Mouse (Mus musculus) spleen, embryonic (tissue): ENCODE data around the gene Eif4g3.

Source experiments
- CTCF ChIA-PET: fragments of 350-600 bp; sonication (Branson Sonifier 250); formaldehyde crosslinking; loops from one replicate; lab custom pipeline; 2022; lab: Charles Lee

Eif4g3 gene

DNA sequence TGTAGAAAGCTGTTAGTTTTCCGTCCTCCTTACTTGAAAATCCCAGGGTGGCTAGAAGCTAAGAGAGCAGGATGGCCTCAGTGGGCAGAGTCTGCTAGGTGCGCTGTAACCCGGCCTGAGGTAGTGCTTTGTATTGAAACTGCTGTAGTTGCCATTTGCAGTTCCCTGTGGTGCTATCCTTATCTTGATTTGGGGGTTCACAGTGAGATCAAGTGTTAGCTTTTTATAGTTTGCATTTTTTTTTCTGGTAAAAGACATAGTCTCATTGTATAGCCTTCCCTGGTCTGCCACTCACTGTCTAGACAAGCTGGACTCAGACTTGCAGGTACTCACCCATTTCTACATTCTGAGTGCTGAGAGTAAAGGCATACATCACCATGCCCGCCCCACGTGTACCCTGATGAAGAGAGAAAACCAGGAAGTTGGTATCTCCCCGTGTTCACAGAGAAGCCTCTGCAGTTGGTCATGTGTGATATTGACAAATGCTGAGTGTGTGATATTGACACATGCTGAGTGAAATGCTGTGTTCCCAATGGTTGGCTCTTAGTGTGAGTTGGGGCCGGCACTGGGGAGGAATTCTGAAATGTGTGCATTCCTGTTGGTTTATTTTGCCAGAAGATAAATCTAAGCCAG, 98.9 kb downstream of the Eif4g3 start:
- CTCF ChIA-PET: interaction anchor here (0.8 to 0.9 kb wide), 2 partner anchors 25 to 98 kb away, joined by 5 to 9 read pairs; no protein-coding TSS in a partner anchor

DNA sequence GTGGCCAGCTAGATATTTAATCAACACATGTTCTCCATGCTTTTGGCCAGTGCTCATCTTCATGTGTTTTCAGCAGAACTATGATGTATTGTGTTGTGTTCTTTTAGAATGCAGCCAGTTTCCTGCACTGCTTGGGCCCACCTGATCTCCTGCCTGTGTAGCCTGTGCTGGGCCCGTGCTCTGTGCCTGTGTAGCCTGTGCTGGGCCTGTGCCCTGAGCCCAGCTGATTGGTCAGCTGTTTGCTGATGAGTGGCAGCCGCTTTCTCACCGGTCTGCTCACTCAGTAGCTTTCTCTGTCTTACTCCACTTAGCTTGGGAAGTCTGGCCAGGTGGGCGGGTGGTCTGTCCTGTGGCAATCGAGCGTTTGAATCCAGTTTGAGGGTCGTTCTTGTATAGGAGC, 107.6 kb downstream of the Eif4g3 start:
- CTCF ChIA-PET: no interaction called here

DNA sequence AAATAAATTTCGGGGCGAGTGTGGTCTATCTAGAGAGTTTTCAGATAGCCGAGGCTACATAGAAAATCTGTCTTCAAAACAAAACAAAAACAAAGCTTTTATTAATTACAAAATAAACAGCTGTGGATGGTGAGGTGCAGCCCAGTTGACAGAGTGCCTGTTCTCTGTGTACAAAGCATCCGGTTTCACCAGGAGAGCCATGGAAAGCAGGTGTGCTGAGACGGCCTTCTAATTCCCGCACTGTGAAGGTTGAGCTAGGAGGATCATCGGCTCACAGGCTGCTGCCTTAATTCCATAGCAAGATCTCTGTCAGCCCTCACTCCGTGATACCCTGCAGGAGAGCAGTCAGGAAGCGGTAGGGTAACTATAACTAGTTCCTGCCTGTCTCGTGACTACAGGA, 109.0 kb downstream of the Eif4g3 start:
- CTCF ChIA-PET: no interaction called here

DNA sequence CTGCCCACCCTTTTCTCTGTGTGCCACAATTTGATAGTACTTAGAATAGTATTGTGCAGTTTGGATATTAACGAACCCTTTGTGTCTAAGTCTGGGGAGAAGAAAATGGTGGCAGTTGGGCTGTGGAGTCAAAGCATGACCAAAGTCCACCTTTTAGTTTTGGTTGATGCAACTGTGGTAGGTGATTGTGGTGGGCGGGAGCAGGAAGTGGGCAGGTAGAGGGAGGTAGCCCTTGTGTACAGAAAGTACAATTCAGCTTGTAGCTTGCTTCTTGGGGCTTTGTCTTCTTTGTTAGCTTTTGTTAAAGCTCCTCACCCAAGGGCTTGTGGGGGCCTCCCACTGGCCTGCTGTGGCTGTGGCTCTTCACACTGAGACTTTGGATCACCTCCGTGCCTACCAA, 109.6 kb downstream of the Eif4g3 start:
- CTCF ChIA-PET: no interaction called here

DNA sequence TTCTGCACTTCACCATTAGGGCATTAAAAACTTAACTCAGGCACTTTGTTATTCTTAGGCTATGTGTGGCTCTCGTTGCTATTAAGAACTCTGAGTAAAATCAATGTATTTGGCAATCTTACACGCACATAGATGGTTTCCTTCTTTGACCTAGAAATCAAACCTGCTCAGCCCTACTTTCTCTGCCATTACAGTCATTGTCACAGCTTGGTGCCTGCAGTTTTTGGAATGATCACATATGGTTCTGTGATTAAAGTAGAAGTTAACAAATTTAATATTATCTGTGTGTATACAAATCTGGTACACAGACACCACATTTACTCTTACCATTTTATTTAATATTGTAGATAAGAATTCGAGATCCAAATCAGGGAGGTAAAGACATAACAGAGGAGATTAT, 112.1 kb downstream of the Eif4g3 start:
- CTCF ChIA-PET: no interaction called here

DNA sequence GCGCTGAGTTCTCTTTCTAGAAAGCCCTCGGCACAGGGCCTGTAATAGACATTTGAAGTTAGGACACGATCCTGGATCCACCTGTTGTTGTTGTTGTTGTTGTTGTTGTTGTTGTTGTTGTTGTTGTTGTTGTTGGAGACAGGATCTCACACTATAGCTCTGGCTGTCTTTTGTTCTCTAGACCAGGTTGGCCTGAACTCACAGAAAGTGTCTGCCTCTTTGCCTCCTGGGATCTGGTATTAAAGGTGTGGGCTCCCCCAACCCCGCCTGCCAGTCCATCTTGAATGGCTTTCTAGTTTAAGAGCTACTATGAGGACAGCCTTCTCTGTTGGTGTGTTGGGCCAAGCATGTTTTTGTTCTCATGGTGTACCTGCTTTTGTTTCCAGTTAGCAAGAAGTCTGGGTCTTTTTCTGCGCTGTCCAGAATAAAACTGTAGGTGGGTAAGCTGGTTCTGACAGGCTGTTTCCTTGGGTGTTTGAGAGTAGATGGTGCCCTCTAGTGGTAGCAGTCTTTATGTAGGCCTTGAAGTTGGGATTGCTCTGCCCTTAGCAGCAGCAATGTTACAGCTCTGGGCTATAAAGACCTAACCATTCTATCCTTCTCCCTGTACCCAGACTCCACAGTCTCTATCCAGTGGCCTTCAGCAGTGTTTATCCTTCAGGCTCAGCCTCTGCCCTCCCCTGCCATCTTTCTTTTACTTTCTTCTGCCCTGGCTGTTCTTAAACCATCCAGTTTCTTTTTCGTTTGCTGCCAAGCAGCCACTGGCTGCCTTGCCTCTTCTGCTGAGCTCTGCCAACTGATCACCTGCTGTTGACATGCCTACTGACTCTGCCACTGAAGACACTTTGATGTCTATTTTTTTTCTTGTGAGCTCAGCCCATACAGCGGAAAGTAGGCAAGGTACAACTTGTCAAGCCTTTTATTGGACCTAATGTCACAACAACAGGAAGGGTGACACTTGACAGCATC, 114.9 kb downstream of the Eif4g3 start:
- CTCF ChIA-PET: interaction anchor here (1.1 to 2.0 kb wide), 2 partner anchors 11 to 22 kb away, joined by 3 to 6 read pairs; no protein-coding TSS in a partner anchor

DNA sequence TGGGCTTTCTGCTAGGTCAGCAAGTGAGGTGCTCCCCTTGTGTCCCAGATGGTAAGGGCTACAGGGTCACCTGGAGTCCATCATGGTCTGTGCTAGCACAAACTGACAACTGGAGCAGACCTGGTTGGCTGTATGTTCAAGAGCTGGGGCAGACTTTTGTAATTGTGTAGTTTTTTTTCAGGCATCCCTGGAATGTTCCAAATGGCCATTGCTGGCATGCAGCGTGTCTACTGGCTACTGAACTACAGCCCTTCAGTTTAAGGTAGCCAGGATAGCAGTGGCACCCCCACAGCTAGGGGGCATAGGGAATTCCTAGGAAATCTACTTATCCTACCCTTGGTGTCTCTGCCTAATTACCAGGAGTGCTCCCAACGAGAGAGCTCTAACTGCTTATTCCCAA, 115.7 kb downstream of the Eif4g3 start:
- CTCF ChIA-PET: interaction anchor here (0.6 to 2.0 kb wide), 2 partner anchors 10 to 1642 kb away, joined by 5 to 6 read pairs; no protein-coding TSS in a partner anchor

DNA sequence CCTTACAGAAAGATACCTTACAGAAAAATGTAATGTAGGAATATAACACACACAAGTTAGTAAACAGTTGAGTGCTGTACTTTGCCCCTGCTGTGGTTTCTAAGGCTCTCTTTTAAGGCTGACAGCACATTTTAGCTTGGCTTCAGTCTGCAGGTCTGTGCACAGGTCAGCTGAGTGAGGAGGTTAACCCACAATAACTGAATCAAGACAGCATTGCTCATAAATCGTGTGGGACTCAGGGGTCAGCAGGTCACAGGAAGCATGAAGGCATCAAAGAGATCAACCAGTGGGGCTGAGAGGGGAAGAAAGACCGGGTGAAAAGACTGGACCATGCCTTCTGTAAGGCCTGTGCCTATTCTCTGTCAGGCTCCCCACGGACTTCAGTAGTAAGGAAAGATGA, 116.5 kb downstream of the Eif4g3 start:
- CTCF ChIA-PET: no interaction called here

DNA sequence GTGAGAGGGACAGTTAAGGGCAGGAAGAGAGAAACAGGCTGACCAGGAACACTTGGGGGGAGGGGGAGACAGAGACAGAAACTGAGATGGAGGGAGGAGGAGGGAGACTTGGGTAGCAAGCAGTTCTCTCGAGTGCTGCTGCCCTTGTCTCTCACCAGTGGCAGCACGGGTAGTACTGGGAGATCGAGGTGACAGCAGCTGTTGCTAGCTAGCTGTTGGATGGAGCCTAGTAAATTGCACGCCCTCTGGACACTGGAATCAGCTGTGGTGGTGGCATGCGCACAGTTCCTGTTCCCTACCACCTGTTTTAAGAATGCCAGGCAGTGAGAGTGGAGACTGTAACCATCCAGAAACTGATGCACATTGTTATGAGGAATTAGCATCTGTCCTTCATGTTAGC, 119.0 kb downstream of the Eif4g3 start:
- CTCF ChIA-PET: interaction anchor here (0.6 kb wide), 1 partner anchor 143 kb away, joined by 8 read pairs; no protein-coding TSS in a partner anchor

DNA sequence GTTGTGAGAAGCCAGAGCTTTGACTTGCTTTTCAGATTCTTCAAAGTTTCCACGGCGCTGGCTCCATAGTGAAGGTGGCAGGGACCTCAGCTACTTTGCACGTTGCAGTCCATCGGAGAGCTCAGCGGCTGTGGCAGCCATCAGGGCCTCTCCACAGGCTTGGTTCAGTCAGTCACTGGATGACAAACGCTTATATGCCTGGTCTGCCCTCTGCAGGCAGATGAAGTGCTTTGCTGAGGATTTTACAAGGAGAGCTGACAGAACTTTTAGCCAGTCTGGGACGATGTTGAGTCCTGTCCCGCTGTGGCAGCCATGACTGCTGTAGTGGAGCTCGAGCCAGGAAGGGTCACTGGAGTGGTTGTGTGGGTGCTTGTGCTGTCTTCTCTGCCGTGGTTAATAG, 126.9 kb downstream of the Eif4g3 start:
- CTCF ChIA-PET: interaction anchor here (0.6 to 1.6 kb wide), 4 partner anchors 12 to 292 kb away, joined by 3 to 6 read pairs (median 4); no protein-coding TSS in a partner anchor

DNA sequence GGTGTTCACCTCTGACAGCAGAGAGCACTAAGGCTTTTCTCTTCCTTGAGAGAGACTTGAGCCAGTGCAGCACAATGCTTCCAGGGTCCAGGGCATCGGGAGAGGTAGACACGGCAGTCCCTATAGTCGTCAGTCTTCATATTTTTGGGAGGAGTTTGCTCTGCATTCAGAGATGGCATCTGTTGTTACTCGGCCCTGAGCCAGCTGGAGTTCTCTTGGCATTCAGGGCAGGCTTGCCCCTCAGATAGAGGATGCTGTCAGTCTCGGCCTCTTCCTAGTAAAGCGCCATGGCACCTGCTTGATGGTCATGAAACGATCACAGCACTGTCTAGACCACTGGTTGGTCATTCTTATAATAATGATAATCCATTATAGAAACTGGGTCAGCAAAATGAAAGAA, 131.2 kb downstream of the Eif4g3 start:
- CTCF ChIA-PET: no interaction called here

DNA sequence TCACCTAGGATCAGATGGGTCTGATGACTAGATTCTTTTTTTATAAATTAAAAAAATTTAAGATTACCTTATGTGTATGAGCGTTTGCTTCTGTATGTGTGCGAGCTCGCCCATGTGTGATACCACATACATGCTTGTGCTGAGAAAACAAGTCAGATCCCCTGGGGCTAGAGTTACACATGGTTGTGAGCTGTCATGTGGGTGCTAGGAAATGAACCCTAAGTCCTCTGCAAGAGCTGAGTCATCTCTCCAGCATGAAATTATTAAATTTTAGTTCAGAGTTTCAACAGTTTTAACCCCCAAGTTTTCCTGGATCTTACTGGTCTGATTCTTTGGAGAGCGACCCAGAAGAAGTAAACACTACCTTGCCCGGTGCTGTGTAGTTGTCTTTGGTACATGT, 134.5 kb downstream of the Eif4g3 start:
- CTCF ChIA-PET: no interaction called here

DNA sequence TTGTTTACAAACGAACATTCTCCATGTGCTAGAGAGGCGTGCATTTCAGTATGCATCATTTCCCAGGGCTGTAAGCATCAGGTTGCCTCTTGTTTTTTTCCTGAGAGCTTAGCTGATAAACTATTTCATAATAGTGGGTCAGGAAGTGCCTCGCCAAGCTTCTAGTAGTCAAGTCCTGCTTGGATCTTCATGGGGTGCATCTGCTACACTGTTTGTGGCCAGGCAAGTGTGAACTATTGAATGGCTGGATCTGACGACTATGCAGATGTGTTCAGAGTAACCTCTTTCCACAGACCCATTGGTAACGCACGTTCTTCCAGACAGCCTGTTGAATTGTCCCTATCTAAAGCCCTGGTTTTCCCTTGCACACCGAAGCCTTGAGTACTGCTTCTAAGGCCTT, 135.0 kb downstream of the Eif4g3 start:
- CTCF ChIA-PET: no interaction called here

DNA sequence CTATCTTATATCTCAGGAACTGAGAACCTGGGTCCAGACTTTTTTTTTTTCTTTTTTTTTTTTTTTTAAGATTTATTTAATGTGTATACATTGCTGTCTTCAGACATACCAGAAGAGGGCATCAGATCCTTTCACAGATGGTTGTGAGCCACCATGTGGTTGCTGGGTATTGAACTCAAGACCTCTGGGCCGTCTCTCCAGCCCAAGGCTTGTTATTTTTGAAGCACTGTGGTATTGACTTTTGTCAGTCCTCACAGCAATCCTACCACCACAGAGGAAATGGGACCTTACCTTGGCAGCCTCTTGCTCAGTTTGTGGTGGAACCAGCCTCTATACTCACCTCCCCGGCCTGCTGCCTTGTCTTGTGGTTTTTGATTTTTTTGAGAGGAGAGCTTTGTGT, 137.3 kb downstream of the Eif4g3 start:
- CTCF ChIA-PET: interaction anchor here (1.4 kb wide), 1 partner anchor 22 kb away, joined by 3 read pairs; no protein-coding TSS in a partner anchor

DNA sequence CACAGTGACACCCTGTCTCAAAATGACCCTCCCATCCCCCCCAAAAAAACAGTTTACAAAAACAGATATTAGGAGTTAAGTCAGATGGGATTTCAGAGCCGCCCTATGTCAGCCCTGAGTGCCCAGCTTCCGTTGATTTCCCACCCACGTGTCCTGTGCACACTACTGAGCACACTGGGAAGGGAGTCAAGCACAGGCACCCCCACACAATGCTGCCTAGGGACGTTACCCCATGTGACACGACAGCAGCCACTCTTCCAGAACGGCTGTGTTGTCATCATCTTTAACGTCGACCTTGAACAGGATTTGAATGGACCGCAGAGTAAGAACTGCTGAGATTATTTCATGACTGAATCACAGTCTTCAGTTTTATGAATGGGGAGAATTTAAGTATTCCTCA, 138.4 kb downstream of the Eif4g3 start:
- CTCF ChIA-PET: no interaction called here

DNA sequence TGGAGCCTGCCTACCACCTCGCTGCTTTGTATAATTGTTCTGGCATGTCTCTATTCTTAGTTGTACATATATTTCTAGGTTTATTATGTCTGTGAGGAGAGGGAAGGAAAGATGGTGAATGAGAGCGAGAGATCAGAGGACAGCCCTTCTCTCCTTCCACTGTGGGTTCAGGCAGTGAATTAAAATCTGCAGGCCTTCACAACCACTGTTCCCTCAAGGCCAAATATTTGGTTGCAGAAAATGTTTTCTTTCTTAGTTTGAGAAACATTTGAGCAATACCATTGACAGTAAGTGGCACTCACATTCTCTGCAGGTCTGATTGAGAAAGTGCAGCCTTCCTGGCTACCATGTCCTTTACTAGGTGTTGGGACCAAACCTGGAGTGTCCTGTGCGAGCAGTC, 138.9 kb downstream of the Eif4g3 start:
- CTCF ChIA-PET: no interaction called here

DNA sequence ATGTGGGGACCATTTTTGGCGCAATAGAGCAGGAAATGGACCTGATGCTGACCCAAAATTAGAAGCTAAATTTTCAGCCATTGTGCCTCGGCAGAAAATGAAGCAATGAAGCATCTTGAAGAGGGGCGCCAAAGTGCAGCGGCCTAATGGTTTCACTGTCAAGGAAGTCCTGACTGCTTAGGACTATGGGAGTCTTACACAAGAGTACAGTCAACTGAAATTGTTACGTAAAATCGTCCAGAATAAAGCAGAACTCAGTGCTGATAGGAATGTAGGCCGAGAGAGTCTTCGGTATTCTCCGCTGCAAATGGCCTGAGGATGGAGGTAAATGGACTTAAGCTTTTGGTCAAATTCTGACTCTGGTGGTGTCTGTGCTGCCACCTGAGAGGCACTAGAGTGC, 140.5 kb downstream of the Eif4g3 start:
- CTCF ChIA-PET: no interaction called here

DNA sequence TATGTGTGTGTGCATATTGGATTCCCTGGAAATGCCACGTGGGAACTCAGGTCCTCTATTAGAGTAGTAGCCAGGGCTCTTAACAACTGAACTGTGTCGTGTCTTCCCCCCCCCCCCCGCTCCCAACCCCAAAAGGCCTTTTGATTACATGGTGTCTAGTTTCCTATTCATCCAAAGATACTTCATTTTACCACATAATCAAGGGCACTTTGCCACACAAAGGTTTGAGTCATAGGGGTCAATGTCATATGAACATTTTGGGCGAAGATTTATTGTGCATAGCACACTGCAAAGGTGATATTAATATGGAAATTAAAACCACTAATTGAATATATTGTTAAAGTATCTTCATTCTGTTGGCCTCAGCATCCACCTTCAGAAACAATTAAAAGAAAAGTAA, 144.5 kb downstream of the Eif4g3 start:
- CTCF ChIA-PET: interaction anchor here (0.7 kb wide), 2 partner anchors 367 to 412 kb away, joined by 3 to 5 read pairs; no protein-coding TSS in a partner anchor

DNA sequence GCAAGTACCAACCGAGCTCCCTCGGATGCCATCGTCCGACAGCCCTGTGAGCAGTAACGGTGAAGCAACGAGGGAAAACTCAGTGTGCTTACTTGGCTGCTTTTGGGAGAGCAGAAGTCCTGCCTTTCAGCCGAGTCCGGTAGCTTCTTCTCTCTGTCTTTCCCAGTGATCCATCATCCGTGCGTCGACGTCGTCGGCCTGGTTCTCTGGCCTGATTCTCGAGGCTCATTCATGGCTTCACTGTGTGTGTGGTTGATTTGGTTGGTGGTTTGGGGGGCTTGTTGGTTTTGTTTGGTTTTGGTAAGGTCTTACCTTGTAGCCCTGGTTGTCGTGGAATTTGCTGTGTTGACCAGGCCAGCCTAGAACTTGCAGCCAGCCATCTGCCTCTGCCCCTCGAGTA, 145.0 kb downstream of the Eif4g3 start:
- CTCF ChIA-PET: interaction anchor here (0.7 kb wide), 2 partner anchors 367 to 413 kb away, joined by 3 to 5 read pairs; no protein-coding TSS in a partner anchor

DNA sequence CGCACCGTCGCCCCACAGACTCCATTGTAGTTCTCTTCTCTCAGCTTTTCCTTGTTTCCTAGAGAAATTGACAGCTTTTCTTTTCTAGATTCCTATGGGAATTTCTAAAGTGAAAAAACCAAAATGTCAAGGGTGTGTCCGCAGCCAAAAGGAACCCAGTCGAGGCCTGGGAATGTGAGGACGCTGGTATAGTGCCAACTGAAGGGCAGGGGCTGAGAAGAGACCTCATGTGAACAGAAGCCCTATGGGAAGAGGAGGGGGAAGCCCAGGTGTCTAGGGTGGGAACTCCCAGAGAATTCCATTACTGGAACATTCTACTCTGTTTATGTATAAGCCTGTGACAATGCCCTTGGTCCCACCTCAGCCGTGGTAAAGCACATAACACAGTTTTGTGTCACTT, 145.4 kb downstream of the Eif4g3 start:
- CTCF ChIA-PET: interaction anchor here (0.7 kb wide), 1 partner anchor 413 kb away, joined by 3 read pairs; no protein-coding TSS in a partner anchor

DNA sequence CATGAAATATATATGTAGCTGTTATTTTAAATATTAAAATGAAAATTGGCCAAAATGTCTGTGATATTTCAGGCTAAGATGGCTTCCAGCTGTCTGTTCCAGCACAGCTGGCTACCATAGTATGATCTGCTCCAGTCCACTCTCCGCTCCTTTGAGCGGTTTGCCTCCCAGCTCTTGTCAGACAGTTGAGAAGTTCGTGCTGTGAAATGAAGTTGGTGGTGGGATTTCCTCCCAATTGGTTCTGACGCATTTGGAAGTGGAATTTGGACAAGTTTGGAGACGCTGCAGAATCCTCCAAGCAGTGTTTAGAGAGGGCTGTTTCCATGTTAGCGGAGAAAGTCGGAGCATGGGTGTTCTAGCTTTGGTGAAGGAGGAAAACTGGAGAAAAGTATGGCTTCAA, 148.5 kb downstream of the Eif4g3 start:
- CTCF ChIA-PET: interaction anchor here (0.7 kb wide), 1 partner anchor 10 kb away, joined by 4 read pairs; no protein-coding TSS in a partner anchor

DNA sequence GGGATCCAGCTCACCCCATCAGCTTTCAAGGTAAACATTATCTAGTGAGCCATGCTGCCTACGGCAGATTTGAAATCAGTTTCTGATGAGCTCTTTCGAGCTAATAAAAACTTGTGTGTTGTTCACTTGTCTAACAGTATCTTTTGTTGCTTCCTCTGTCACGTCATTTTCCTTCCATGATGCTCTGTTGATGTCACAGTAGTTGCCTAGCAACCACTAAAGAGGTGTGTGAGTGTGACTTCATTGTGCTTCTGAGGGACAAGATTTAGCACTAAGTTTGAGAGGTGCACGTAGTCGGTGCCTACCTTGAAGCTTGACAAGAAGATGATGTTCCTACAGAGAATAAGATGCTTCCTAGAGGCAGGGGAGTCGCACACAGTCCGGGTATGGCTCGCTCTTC, 154.4 kb downstream of the Eif4g3 start:
- CTCF ChIA-PET: interaction anchor here (0.6 kb wide), 1 partner anchor 9 kb away, joined by 3 read pairs; no protein-coding TSS in a partner anchor
